Mouse (Mus musculus): ENCODE results near the gene Olfml1. TPM values are rescaled to one million over a fixed set of nuclear protein-coding genes. Genes with fewer than 3 reads are reported as not detected.

The Olfml1 gene
- polyA plus RNA-seq, 1 experiment from 2014 or later: 26.9 TPM

DNA sequence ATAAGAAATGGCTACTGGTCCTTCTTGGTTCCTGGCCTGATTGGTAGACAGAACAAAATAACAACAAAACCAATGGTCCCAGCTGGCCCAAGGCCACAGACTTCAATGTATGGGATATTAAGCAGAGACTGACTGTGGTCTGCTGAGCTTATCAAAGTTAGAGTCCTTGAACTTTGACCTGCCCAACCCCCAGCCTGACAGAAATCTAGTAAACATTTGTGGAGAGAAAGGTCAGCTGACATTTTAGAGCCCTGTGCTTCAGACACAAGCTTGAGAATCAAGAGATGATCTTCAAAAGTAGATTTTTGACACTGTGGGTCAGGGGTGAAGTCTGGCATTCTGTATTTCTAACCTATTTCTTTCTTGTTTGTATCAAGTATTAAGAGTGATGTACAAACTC, 29.5 kb downstream of the Olfml1 start:
- Histone ChIP-seq H3K36me3 (ENCODE audit: control insufficient read depth, insufficient read depth, low read length) (no peaks in the 10 kb centered on the region; the same call in 1 of the 2 replicates), H3K27ac (replicated peaks; ENCODE audit: low read depth, low read length) (no peak overlapping the region), H3K4me1 (ENCODE audit: control insufficient read depth, insufficient read depth, low read length) (no peaks in the 10 kb centered on the region; the same call in 1 of the 2 replicates), H3K9ac (ENCODE audit: low read depth, low read length) (no peak overlapping the region), H3K4me2 (ENCODE audit: low read depth, low read length) (no peak overlapping the region), H3K9me3 (ENCODE audit: control insufficient read depth, low read length) (no peaks in the 10 kb centered on the region), H3K4me3 (ENCODE audit: low read depth, low read length) (no peak overlapping the region), H3K27me3 (replicated peaks; ENCODE audit: control insufficient read depth, insufficient read depth, low read length) (no peaks in the 10 kb centered on the region)
- ATAC-seq (ENCODE audit: low read depth) (no peak), DNase-seq (ENCODE audit: low spot score) (no peak)

- no peaks in the 10 kb centered on the region for H3K36me3 ChIP-seq (ENCODE audit: control insufficient read depth, insufficient read depth, low read length)
- no peak overlapping the region for H3K4me2 ChIP-seq (ENCODE audit: low read depth, low read length)
- H3K9ac ChIP-seq (ENCODE audit: low read depth, low read length): no peak overlapping the region
- H3K4me1 ChIP-seq (ENCODE audit: control insufficient read depth, insufficient read depth, low read length): no peaks in the 10 kb centered on the region; the same call in 1 of the 2 replicates
- DNase-seq (ENCODE audit: low spot score) (no peak), ATAC-seq (ENCODE audit: low read depth) (no peak)
- H3K9me3 ChIP-seq (ENCODE audit: control insufficient read depth, low read length): no peaks in the 10 kb centered on the region
- H3K27ac ChIP-seq (replicated peaks; ENCODE audit: low read depth, low read length): no peak overlapping the region
- WGBS: 81% methylated on average over 3 of the region's 3 CpGs
- no peak overlapping the region for H3K4me3 ChIP-seq (ENCODE audit: low read depth, low read length)
- H3K27me3 ChIP-seq (replicated peaks; ENCODE audit: control insufficient read depth, insufficient read depth, low read length): no peaks in the 10 kb centered on the region
Measured at GRCm38 (mm10) chr7:107597956-107598355, 30.7 kb downstream of the Olfml1 start.

GRCm38 (mm10) chr7:107600651-107601050, 33.4 kb downstream of the Olfml1 start:
- H3K4me3 ChIP-seq (ENCODE audit: low read depth, low read length): no peak overlapping the region
- H3K27me3 ChIP-seq (replicated peaks; ENCODE audit: control insufficient read depth, insufficient read depth, low read length): no peaks in the 10 kb centered on the region
- no peaks in the 10 kb centered on the region for H3K9me3 ChIP-seq (ENCODE audit: control insufficient read depth, low read length)
- no peak for DNase-seq (ENCODE audit: low spot score)
- H3K4me1 ChIP-seq (ENCODE audit: control insufficient read depth, insufficient read depth, low read length): no peaks in the 10 kb centered on the region
- no peaks in the 10 kb centered on the region for H3K36me3 ChIP-seq (ENCODE audit: control insufficient read depth, insufficient read depth, low read length)
- WGBS: 77% methylated on average over 5 of the region's 5 CpGs
- H3K4me2 ChIP-seq (ENCODE audit: low read depth, low read length): no peak overlapping the region
- ATAC-seq (ENCODE audit: low read depth): no peak
- H3K27ac ChIP-seq (replicated peaks; ENCODE audit: low read depth, low read length): no peak overlapping the region
- no peak overlapping the region for H3K9ac ChIP-seq (ENCODE audit: low read depth, low read length)

DNA sequence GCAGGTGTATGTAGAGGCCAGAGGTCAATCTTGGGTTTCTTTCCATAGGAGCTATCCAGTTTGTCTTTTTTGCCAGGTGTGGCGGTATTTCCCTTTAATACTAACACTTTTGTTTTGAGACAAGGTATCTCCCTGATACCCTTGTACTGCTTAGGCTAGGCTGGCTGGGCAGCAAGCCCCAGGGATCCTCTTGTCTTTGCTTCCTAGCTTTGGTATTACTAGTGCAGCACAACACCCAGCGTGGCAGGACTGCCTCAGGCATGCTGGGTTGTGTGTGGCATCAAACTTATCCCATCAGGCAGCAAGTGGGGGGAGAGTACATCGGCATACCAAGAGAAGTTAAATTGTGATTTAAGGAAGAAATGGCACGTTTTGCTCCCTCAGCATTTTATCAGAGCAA, 35.3 kb downstream of the Olfml1 start:
- Histone ChIP-seq H3K36me3 (ENCODE audit: control insufficient read depth, insufficient read depth, low read length) (no peaks in the 10 kb centered on the region), H3K27ac (replicated peaks; ENCODE audit: low read depth, low read length) (no peak overlapping the region), H3K9me3 (ENCODE audit: control insufficient read depth, low read length) (no peaks in the 10 kb centered on the region), H3K4me1 (ENCODE audit: control insufficient read depth, insufficient read depth, low read length) (no peaks in the 10 kb centered on the region), H3K27me3 (replicated peaks; ENCODE audit: control insufficient read depth, insufficient read depth, low read length) (no peaks in the 10 kb centered on the region), H3K9ac (ENCODE audit: low read depth, low read length) (no peak overlapping the region), H3K4me2 (ENCODE audit: low read depth, low read length) (no peak overlapping the region), H3K4me3 (ENCODE audit: low read depth, low read length) (no peak overlapping the region)
- ATAC-seq (ENCODE audit: low read depth): no peak
- WGBS: 68% methylated on average over 4 of the region's 4 CpGs
- no peak for DNase-seq (ENCODE audit: low spot score)

GRCm38 (mm10) chr7:107602913-107603312, 35.7 kb downstream of the Olfml1 start:
- DNase-seq (ENCODE audit: low spot score) (peak; percentile 24), ATAC-seq (ENCODE audit: low read depth) (no peak)
- WGBS: 69% methylated on average over 6 of the region's 6 CpGs
- Histone ChIP-seq H3K9ac (ENCODE audit: low read depth, low read length) (no peak overlapping the region), H3K4me1 (ENCODE audit: control insufficient read depth, insufficient read depth, low read length) (no peaks in the 10 kb centered on the region), H3K27ac (replicated peaks; ENCODE audit: low read depth, low read length) (no peak overlapping the region), H3K4me2 (ENCODE audit: low read depth, low read length) (no peak overlapping the region), H3K27me3 (replicated peaks; ENCODE audit: control insufficient read depth, insufficient read depth, low read length) (no peaks in the 10 kb centered on the region), H3K4me3 (ENCODE audit: low read depth, low read length) (no peak overlapping the region), H3K9me3 (ENCODE audit: control insufficient read depth, low read length) (no peaks in the 10 kb centered on the region), H3K36me3 (ENCODE audit: control insufficient read depth, insufficient read depth, low read length) (no peaks in the 10 kb centered on the region)

DNA sequence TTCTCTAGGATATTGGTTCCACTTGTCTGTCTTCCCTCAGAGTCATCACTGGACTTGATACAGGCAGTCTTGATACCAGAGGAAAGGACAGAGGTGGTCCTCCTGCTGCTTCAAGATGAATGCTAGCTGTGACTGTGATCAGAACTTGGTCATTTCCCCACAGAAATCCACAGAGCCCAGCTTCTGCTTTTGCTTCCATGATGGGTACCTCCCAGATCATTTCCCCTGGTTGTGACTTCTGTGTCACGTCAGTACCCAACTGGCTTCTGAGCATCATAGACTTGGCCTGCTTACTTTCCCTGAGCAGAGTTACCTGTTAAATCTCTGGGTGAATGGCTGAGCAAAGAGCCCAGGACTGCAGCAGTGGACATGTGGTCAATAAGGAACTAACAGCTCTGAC, 40.5 kb downstream of the Olfml1 start:
- H3K4me2 ChIP-seq (ENCODE audit: low read depth, low read length): no peak overlapping the region
- no peaks in the 10 kb centered on the region for H3K9me3 ChIP-seq (ENCODE audit: control insufficient read depth, low read length)
- H3K36me3 ChIP-seq (ENCODE audit: control insufficient read depth, insufficient read depth, low read length): no peaks in the 10 kb centered on the region
- H3K27ac ChIP-seq (replicated peaks; ENCODE audit: low read depth, low read length): no peak overlapping the region
- ATAC-seq (ENCODE audit: low read depth) (no peak), DNase-seq (ENCODE audit: low spot score) (no peak)
- H3K4me1 ChIP-seq (ENCODE audit: control insufficient read depth, insufficient read depth, low read length): no peaks in the 10 kb centered on the region
- WGBS: 87% methylated on average over 1 of the region's 1 CpGs
- H3K9ac ChIP-seq (ENCODE audit: low read depth, low read length): no peak overlapping the region
- H3K4me3 ChIP-seq (ENCODE audit: low read depth, low read length): no peak overlapping the region
- H3K27me3 ChIP-seq (replicated peaks; ENCODE audit: control insufficient read depth, insufficient read depth, low read length): no peaks in the 10 kb centered on the region

- Histone ChIP-seq H3K4me3 (ENCODE audit: low read depth, low read length) (no peak overlapping the region), H3K36me3 (ENCODE audit: control insufficient read depth, insufficient read depth, low read length) (no peaks in the 10 kb centered on the region), H3K27me3 (replicated peaks; ENCODE audit: control insufficient read depth, insufficient read depth, low read length) (no peaks in the 10 kb centered on the region), H3K9me3 (ENCODE audit: control insufficient read depth, low read length) (no peaks in the 10 kb centered on the region), H3K4me1 (ENCODE audit: control insufficient read depth, insufficient read depth, low read length) (no peaks in the 10 kb centered on the region), H3K4me2 (ENCODE audit: low read depth, low read length) (no peak overlapping the region), H3K27ac (replicated peaks; ENCODE audit: low read depth, low read length) (no peak overlapping the region), H3K9ac (ENCODE audit: low read depth, low read length) (no peak overlapping the region)
- WGBS: 85% methylated on average over 2 of the region's 2 CpGs
- DNase-seq (ENCODE audit: low spot score) (no peak), ATAC-seq (ENCODE audit: low read depth) (no peak)
Measured at GRCm38 (mm10) chr7:107609622-107610255, 42.5 kb downstream of the Olfml1 start.

GRCm38 (mm10) chr7:107610880-107611279, 43.6 kb downstream of the Olfml1 start:
- WGBS: 84% methylated on average over 5 of the region's 5 CpGs

More at GRCm38 (mm10) chr7:107610880-107611279, 43.6 kb downstream of the Olfml1 start:
- Histone ChIP-seq H3K4me2 (ENCODE audit: low read depth, low read length) (no peak overlapping the region), H3K4me3 (ENCODE audit: low read depth, low read length) (no peak overlapping the region), H3K9me3 (ENCODE audit: control insufficient read depth, low read length) (no peaks in the 10 kb centered on the region), H3K27ac (replicated peaks; ENCODE audit: low read depth, low read length) (no peak overlapping the region), H3K9ac (ENCODE audit: low read depth, low read length) (no peak overlapping the region), H3K4me1 (ENCODE audit: control insufficient read depth, insufficient read depth, low read length) (no peaks in the 10 kb centered on the region), H3K27me3 (replicated peaks; ENCODE audit: control insufficient read depth, insufficient read depth, low read length) (no peaks in the 10 kb centered on the region), H3K36me3 (ENCODE audit: control insufficient read depth, insufficient read depth, low read length) (no peaks in the 10 kb centered on the region)
- ATAC-seq (ENCODE audit: low read depth) (no peak), DNase-seq (ENCODE audit: low spot score) (no peak)

All from embryonic facial prominence, embryonic 14.5 days (tissue).